Mouse (Mus musculus) myocyte (in vitro differentiated cells): ENCODE data around the gene Tmem259.

Experiments used
- CEBPB ChIP-seq: IDR thresholded peaks from 2 replicates; pipeline ENCODE4 v1.6.1; 2011; ENCODE audit warnings: mild to moderate bottlenecking, moderate library complexity; ENCODE audit not compliant: poor library complexity, insufficient read depth, severe bottlenecking
- E2F4 ChIP-seq: IDR thresholded peaks from one replicate; pipeline ENCODE4 v1.6.1; 2011; ENCODE audit warnings: mild to moderate bottlenecking, control low read depth, moderate library complexity; ENCODE audit not compliant: insufficient read depth
- MAX ChIP-seq: IDR thresholded peaks from one replicate; pipeline ENCODE4 v1.6.1; 2011; ENCODE audit warnings: low read depth, mild to moderate bottlenecking, control low read depth
- MYOG ChIP-seq, 3 experiments: IDR thresholded peaks; one replicate each; pipeline ENCODE4 v1.6.1; 2011; ENCODE audit warnings: control low read depth in 2 of 3, low read depth in 2 of 3, mild to moderate bottlenecking in 2 of 3; ENCODE audit not compliant: insufficient read length in 2 of 3, control insufficient read depth in 1 of 3, insufficient read depth in 1 of 3
- POLR2A ChIP-seq: IDR thresholded peaks from one replicate; pipeline ENCODE4 v1.6.1; 2011; ENCODE audit warnings: low read depth, mild to moderate bottlenecking, control low read depth, moderate library complexity; ENCODE audit not compliant: insufficient read length
- POLR2AphosphoS2 ChIP-seq: IDR thresholded peaks from one replicate; pipeline ENCODE4 v1.6.1; 2011; ENCODE audit warnings: low read depth, control low read depth; ENCODE audit not compliant: insufficient read length
- SRF ChIP-seq: IDR thresholded peaks from one replicate; pipeline ENCODE4 v1.6.1; 2011; ENCODE audit warnings: low read depth; ENCODE audit not compliant: control insufficient read depth, insufficient read length
- TCF12 ChIP-seq: IDR thresholded peaks from one replicate; pipeline ENCODE4 v1.6.1; 2011; ENCODE audit warnings: mild to moderate bottlenecking, control low read depth; ENCODE audit not compliant: poor library complexity, insufficient read depth, severe bottlenecking
- USF1 ChIP-seq: IDR thresholded peaks from one replicate; pipeline ENCODE4 v1.6.1; 2011; ENCODE audit warnings: low read depth, mild to moderate bottlenecking, control low read depth, moderate library complexity

DNA sequence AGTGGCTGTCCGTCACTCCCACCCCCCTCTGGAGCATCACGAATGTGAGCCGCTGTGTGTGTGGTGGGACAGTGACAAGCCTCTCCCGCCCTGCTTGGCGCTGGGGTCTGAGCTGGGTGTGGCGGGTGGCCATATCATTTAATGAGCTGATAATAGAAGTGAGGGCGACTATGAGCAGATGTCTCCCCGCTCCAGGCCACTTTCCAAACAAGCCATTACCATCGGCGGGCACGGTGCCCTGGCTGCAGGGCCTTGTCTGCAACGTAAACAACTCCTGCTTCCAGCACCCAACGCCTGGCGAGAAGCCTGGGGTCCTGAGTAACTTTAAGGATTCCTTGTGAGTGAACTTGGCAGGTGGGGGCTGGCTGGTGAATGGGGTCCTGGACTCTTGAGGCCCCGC is 13.7 kb upstream of the Tmem259 start:
- TF ChIP-seq TCF12 (no peak), SRF (no peak), USF1 (no peak), POLR2A (no peak), CEBPB (no peak), POLR2AphosphoS2 (no peak), MAX (no peak), MYOG (IDR thresholded peaks at IDR 0.05; ENCODE audit: control insufficient read depth in 1 of 3, insufficient read depth in 1 of 3, insufficient read length in 2 of 3, low read depth in 2 of 3) (peak in 1 of 3 experiments; percentile 5), E2F4 (no peak)
